Mouse (Mus musculus): ENCODE data around the gene Zfp710.

- TF ChIP-seq POLR2A (IDR thresholded peaks at IDR 0.05; ENCODE audit: borderline replicate concordance, low read depth, low read length) = no peak
- no peak for TF ChIP-seq CTCF (IDR thresholded peaks at IDR 0.05; ENCODE audit: low read depth, low read length)
Observed at GRCm38 (mm10) chr7:80116158-80116557, 91.5 kb downstream of the Zfp710 start.

All from bone marrow macrophage, adult 2 months (primary cell).